Mouse (Mus musculus) splenic B cell, adult 2 months (primary cell): ENCODE data around the gene Grm6.

ENCODE experiments used
- DNase-seq: peaks from one replicate; pipeline ENCODE4 v3.0.0-alpha.2; 2011; ENCODE audit warnings: low read depth, low spot score
- H3K27me3 ChIP-seq: 2 replicates; pipeline ENCODE4 v1.6.1; 2012; ENCODE audit warnings: mild to moderate bottlenecking, low read length, moderate library complexity, mixed read lengths; ENCODE audit not compliant: control insufficient read depth, poor library complexity, insufficient read depth, severe bottlenecking
- H3K36me3 ChIP-seq: 2 replicates; pipeline ENCODE4 v1.6.1; 2012; ENCODE audit warnings: mild to moderate bottlenecking, low read length, moderate library complexity, mixed read lengths; ENCODE audit not compliant: control insufficient read depth, poor library complexity, insufficient read depth, severe bottlenecking

Gene Grm6

DNA sequence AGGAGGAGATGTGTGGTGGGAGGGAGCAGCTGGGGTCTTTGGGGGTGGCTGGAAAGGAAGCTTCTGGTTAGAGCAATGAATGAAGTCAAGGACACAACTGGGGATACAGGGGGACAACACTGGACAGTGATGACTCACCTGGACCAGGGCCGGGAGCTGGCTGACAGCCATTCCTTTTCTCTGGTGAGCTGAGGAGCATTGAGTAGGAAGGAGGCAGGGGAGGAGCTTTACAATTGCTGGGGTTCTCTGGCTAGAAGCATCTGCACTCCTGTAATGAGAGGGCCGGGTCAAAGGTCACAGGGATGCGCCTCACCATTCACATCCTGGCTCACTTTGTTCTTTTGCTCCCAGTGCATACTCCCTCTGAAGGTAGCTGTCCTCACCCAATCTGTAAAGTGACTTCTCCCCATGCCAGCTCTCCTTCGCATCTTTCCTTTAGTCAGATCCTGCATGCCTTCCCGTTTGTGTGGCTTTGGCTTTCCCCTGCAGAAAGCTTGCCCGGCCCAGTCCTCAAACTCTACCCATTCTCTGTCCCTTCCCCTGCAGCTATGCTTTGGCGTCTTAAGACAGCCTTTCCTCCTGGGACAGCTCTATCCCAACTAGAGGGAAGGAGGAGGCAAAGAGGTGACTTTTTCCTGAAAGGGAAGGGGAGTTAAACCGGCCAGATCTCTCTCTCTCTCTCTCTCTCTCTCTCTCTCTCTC, 35.9 kb downstream of the Grm6 start:
- Histone ChIP-seq H3K36me3 (no peaks in the 10 kb centered on the region), H3K27me3 (no peaks in the 10 kb centered on the region)
- no peak for DNase-seq

DNA sequence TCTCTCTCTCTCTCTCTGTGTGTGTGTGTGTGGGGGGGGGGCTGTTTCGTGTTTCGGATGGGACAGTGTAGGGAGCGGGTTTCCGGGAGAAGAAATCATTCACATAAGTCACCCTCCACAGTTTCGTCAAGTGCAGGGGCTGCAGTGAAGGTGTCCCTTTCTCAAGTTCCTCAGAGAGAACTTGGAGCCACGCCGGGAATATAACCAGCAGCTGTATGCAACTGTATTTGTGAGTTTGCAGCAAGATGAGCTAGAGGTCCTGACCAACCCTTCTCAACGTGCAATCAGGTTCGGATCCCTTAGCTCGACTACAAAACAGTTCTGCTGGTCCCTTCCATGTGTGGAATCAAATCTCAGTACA, 36.4 kb downstream of the Grm6 start:
- Histone ChIP-seq H3K27me3 (no peaks in the 10 kb centered on the region), H3K36me3 (no peaks in the 10 kb centered on the region)

DNA sequence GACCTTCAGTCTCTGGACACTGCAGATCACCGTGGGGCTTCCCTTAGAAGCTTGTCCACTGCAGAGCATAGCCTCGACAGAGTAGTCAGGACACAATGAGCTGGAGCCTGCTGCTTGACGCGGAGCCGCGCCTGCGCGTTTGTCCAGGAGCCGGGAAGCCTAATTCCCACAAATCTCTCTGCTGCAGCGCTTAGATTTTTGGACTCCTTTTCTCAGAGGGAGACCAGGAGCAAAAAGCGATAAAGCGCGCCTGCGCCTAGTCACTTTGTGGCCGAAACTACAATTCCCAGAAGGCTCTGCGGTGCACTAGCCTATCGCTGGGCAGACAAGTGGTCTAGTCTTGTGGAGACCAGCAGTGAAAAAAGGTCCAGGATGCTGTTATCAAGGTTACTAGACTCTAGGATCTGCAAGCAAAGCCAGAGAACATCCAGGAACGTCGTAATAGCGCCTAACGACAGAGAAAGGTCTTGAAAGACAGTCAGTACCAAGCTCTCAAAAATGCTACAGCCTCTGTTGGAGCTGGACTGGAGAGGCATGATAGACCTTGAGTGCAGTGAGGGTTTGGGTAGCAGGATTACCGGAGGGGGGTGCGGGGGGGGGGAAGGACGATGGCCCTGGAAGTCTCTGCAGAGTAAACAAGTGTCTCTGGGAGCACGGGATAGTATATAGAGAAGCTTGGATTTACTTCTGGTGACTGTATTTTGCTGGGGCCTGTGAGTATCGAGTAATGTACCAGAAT, 37.1 kb downstream of the Grm6 start, which contains the start of gene Zfp454:
Gene Zfp454, minus strand, starts transcription at position 262 of the 739 bp plus-strand sequence.
- Histone ChIP-seq H3K27me3 (no peaks in the 10 kb centered on the region), H3K36me3 (no peaks in the 10 kb centered on the region)
- DNase-seq = peak; percentile 7

More for the DNA sequence above, 36.4 kb downstream of the Grm6 start:
- no peak for DNase-seq

DNA sequence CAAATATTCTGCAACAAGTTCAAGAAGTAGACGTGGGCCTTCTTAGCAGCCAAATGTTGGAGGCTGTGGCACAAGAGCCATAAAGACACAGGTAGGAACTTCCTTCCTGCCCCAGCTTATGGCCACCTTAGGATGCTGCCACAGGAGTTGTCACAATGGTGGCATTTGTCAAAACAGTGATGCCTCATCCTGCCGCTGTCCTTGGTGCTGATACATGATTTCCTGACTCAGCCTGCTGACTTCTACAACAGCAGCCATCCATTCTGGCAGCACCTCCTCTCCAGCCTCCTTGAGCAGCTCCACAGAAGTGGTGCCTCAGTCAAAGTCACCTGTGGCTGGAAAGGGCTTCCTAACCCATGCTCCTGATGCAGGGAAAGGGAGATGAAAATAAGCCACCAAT, 42.0 kb downstream of the Grm6 start:
- no peaks in the 10 kb centered on the region; the same call in 1 of the 2 replicates for H3K27me3 ChIP-seq
- no peaks in the 10 kb centered on the region for H3K36me3 ChIP-seq
- DNase-seq = peak; percentile 20

DNA sequence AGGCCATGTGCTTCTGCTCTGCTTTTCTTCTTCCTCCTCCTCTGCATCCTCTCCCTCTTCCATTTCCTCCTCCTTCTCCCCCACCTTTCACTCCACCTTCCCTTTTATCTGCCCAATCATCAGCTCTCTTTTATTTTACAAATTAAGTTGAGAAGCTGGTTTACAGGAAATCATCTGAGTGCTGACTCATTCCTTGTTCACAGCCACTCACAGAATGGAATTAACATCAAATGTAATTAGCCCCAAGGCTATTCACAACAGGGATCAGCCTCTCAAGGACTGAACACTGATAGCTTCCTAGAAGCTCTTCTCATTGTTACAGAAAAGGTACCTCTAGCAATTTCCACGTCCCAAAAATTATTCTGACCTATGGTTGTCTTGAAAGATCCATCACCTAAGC, 46.9 kb downstream of the Grm6 start:
- no peak for DNase-seq
- Histone ChIP-seq H3K27me3 (no peaks in the 10 kb centered on the region; the same call in 1 of the 2 replicates), H3K36me3 (no peaks in the 10 kb centered on the region)

DNA sequence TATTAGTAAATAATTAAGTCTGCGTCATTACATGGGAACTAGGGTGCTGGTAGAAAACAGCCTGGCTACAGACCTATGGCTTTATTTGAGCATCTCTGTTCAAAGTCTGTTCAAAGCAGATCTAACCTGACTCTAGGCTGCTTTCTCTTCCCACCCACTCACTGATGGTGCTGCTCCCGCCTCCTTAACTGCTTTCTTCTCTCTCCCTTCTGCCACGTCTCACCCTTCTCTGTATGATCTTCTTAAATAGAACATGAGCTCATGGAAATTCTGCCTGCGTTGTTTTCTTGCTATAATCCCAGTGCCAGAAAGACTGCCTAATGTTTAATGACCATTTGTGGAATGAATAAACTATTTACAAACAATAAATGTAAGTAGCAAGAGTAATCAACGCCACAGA, 57.7 kb downstream of the Grm6 start:
- peaks cover 3% of the 10 kb centered on the region; the same call in 1 of the 2 replicates for H3K36me3 ChIP-seq
- DNase-seq = no peak
- H3K27me3 ChIP-seq = no peaks in the 10 kb centered on the region

DNA sequence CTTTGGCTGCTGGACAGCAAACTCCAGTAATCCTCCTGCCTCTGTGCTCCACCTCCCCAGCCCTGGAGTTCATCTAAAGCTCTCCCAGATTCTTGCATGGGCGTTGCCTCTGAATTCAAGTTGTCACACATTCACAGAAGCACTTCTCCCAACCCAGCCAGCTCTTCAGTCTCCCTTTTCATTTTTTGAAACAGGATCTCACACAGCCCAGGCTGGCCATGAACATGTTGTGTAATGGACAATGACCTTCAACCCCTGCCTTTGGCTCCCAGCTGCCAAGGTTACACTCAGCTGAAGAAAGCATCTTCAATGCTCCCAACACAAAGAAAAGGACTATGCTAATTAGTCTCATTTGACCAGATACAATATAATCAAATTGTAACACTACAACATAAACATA, 62.8 kb downstream of the Grm6 start:
- no peak for DNase-seq
- no peaks in the 10 kb centered on the region; the same call in 1 of the 2 replicates for H3K36me3 ChIP-seq
- H3K27me3 ChIP-seq = no peaks in the 10 kb centered on the region

DNA sequence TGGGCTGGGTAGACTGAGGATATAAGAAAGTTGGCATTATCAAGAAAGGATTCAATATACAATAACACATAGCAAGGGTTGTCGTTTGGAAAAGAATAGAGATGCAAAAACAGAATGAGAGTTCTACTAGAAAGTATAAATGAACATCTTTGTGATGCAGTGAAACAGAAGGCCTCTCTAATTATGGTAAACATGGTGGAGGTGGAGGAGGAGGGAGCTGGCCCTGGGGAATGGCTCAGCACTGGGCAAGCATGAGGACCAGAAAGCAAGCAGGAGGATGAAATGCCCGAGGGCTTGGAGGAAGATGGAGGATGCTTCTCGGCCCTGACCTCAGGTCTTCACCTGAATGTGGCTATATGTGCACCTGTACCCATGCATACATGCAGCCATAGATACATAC, 64.0 kb downstream of the Grm6 start:
- DNase-seq = no peak
- H3K27me3 ChIP-seq = no peaks in the 10 kb centered on the region
- H3K36me3 ChIP-seq = no peaks in the 10 kb centered on the region
